Mouse (Mus musculus): ENCODE measurements around the gene Nav2.

Nav2 gene

DNA sequence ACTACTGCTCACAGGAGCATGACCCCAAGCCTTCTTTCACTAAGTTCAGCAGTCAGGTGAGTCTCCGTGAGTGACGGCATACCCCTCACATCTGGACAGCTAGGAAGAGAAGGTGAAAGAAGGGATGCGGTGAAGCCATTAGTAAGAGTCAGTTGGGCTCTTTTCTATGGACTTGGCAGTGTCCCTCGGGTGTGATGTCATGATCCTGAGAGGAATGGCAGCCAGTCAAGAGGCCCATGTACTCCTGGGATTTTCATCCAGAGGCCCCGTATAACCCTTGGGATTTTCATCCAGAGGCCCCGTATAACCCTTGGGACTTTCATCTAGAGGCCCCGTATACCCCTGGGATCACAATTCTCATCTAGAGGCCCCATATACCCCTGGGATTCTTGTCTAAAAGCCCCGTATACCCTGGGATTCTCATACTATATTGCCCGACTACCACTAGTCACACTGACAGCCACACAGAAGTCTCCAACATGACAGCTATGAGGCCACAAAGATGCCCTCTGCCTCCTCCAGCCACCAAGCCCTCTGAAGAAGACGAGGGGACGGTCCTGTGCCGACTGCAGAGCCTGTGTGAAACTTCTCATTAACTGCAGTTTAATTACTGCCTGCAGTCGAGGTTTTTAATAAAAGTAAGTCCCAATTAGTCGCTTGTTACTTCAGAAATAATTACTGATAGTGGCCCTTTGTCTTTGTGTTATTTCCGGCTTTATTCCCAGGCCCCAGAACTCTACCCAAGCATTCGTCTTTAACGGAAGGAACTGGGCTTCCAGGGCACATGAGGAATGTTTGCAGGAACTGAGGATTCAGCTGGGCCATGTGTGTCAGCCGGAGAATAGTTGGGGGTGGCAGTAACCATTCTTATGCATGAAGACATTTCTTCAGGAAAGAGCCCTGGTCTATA, 251.4 kb downstream of the Nav2 start:
- DNase-seq (ENCODE audit: low spot score in 2 of 2) = no peak

DNA sequence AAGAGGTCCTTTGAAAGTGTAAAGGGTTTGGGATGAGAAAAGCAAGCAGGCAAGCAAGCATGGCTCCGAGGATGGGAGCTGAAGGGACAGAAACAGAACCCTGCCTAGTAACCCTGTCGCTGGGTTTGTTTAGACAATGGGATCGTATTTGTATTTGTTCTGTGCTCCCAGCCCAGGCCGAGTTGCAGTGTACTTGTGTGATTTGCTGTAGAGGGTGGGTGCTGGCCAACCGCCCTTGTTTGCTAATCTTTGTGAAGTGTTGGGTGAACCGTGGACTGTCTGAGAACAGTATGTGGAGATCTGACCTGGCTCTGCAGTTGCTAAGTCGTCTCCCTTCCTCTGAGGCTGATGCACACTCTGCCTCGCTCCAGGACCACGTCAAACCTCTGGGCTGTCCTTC, 253.6 kb downstream of the Nav2 start:
- DNase-seq (ENCODE audit: low spot score in 2 of 2) = no peak

DNA sequence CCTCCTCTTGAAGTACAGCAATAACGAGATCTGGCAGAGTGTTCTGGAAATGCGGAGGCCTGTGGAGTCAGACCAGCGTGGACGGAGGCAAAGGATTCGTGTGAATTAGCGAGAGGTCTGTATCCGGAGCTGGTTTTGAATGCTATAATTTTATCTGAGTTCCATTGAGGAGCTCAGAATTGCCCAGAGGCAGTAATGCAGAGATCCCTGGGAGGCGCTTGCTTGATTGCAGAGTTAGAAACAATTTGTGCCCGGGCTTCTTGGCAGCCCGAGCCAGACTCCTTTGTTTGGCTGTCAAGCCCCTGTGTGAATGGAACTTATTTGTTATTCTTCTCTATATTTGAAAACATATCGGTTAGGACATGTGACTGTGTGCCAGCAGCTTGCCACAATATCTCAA, 255.3 kb downstream of the Nav2 start:
- DNase-seq (ENCODE audit: low spot score in 2 of 2) = no peak

DNA sequence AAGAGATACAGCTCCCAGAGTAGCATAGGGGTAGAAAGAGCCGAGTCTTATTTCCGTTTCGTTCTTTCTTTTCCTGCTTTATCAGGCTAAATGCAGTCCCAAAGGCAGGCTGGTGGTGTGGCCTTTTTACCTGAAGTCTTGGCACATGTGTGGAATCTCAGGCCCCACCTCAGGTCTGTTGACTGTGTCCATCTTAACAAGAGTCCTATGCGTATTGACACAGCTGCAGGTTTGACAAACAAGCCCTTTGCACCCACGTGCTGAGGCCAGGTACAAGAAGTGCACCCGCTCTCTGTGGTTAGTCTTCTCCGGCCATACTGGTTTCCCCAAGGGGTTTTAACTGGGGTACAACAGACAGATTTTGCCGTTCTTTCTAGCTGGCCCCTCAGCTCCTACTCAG, 256.4 kb downstream of the Nav2 start:
- no peak for DNase-seq (ENCODE audit: low spot score in 2 of 2)

DNA sequence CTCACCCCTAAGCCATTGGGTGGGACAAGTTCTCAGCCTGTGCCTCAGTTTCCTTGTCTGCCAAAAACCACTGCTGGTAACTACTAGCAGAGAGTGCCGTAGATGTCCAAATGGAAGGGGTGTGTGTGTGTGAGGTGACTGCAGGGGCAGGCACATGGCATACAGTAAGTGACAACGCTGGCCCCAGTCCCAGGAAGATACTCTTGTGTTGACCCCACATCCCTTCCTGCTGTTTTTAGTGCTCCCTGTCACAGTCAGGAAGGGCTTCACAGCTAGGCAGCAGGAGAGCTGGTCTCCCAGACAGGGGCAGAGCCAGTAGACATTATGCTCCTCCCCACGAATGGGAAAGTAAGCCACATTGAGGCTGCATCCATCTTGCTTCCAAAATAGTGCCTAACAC, 264.4 kb downstream of the Nav2 start:
- DNase-seq (ENCODE audit: low spot score in 2 of 2) = no peak

DNA sequence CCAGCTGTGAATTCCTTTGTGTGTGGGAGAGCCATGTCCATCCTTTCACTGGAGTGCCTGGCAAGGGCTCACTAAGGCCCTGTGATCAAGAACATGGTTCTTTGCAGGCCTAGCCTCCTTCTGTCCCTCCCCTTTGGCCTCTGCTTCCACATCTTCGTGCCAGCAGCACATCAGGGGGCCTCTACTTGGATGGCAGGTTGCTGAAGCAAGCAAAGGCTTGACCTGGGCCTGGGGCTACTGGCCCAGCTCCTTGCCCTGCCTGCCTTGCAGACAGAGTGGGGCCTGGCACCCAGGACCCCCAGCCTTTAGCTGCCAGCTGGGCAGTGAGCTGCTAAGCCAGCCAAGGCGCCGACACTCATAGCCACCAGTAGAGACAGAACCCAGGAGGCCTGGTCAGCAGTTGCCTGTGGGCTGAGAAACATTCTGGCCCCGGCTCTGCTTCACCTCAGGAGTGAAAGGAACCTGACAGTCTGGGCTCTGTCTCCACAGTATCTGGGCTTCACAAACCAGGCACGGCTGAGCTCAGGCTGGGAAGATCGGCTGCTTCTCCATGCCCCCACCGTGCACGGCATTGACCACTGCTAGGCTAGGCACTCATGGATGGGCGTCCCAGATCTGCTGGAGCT, 267.4 kb downstream of the Nav2 start:
- peak in 1 of 2 experiments; percentile 83 for DNase-seq (ENCODE audit: low spot score in 2 of 2)

DNA sequence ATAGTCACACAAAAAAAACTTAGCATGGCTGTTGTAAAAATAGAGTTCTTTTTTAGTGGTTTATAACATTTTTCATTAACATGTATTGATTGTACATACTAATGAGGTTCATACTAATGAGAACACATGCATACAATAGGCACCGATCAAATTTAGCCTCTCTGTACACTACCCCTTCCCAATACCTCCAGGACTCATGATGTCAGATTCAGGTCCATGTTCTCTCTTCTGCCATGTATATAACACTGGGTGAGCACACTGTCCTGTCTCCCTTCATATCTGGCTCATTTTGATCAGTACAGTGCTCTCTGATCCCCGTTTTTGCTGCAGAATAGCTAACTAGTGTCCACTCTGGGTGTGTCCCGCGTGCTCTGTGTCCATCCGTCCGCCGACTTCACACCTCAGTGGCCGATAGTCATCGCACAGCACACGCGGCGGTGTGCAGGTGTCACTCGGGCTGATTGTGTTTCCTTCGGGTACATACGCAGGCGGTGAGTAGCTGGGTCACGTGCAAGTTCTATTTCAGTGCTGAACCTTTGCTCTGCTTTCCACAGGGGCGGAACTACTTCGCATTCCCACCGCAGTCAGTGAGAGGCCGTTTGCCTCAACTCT, 268.2 kb downstream of the Nav2 start:
- no peak for DNase-seq (ENCODE audit: low spot score in 2 of 2)

DNA sequence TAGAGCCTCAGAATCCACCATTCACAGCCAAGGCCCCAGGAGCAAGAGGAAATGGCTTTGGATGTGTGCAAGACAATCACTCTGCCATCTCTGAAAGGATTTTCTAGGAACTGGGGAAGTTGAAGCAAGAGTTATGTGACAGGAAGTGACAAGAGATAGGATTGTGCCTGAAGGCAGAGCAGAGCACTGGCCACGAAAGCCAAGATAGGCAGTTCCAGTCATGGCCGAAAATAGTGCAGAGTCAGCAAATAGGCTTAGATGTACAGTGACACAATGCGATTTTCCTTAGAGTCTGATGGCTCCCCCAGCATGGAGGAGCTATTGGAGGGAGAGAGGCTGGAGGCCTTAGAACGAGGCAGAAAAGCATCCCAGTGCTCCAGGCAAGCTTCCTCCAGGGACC, 269.7 kb downstream of the Nav2 start:
- no peak for DNase-seq (ENCODE audit: low spot score in 2 of 2)

DNA sequence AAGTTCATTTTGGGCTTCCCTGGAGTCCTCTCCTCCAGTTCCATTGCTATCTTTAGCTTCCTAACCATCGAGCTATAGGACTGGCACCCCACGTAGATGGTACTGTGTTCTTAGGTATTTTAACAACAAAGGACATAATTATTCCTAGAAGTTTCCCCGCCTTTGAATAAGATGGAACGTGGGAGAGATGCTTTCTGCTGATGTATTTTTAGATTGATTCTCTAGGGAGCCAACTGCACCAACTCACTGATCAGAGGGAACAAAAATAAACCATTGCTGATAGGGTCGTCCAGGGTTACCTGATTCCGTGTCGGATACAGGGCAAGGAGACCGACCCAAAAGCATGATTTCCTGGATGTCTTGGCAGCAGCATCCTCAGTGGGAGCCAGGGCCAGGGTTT, 272.5 kb downstream of the Nav2 start:
- no peak for DNase-seq (ENCODE audit: low spot score in 2 of 2)

DNA sequence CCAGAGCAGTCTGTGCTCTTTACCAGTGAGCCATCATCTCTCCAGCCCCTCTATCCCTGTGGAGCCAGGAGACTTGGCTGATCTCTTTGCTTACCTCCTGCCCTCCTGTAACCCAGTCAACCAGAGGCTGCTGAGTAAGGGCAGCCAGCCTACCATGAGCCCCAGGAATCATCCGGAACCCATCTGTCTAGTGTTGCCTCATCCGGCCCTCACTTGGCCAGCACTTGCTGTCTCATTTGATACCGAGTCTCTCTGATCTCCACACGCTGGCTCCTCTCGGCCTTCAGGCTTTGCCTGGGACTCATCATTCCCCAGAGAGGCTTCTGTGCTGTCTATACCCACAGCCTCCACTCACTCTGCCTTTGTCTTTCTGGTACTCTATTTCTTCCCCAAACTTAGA, 273.9 kb downstream of the Nav2 start:
- DNase-seq (ENCODE audit: low spot score in 2 of 2) = no peak

DNA sequence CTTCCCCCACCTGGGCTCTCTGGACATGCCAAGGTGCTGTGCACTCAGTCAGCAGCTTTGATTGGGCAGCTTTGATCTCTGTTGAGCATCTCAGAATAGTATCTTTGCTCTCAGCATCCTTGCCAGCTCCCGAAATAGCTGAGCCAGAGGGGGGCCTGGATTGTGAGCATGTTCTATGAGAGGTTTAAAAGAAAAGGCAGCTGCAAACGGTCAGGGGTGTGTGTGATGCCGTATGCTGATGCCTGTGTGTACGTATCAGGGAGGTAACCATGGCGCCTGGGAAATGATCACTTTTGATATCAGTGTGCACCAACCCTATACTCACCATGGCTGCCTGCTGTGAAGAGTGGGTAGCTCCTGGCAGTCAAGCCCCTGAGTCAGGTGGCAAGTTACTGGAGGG, 275.2 kb downstream of the Nav2 start:
- no peak for DNase-seq (ENCODE audit: low spot score in 2 of 2)

DNA sequence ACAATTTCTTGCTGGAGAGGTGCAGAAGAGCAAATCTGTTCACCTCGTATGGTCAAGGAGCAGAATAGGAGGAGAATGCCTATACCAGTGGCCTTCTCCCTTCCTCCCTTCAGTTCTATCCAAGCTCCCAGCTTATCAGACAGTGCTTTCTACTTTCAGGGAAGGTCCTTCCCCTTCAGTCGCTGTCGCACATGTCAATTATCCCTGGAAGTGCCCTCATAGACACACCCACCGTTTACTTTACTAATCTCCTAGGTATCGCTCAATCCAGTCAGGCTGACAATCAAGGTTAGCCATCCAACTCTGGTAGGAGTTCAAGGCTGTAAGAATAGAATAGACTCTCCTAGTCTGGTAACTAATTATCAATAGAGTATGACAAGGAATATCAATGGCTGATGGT, 277.5 kb downstream of the Nav2 start:
- no peak for DNase-seq (ENCODE audit: low spot score in 2 of 2)

DNA sequence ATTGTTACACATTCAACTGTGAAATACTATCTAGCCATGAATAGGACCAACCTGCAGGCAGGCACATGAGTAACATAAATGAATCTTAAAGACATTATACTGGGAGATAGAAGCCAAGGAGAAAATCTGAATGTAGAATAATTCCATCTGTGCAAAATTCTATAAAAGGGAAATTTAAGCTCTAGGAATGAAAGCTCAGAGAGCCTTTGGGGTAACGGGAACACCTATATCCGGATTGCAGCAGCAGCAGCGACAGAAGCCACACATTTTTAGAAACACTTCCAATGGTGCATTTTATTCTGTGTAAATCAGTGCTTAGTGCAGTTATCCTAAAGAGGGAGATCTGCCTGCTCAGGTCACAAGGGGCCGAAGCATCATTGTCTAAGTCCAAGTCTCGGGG, 280.8 kb downstream of the Nav2 start:
- DNase-seq (ENCODE audit: low spot score in 2 of 2) = no peak

DNA sequence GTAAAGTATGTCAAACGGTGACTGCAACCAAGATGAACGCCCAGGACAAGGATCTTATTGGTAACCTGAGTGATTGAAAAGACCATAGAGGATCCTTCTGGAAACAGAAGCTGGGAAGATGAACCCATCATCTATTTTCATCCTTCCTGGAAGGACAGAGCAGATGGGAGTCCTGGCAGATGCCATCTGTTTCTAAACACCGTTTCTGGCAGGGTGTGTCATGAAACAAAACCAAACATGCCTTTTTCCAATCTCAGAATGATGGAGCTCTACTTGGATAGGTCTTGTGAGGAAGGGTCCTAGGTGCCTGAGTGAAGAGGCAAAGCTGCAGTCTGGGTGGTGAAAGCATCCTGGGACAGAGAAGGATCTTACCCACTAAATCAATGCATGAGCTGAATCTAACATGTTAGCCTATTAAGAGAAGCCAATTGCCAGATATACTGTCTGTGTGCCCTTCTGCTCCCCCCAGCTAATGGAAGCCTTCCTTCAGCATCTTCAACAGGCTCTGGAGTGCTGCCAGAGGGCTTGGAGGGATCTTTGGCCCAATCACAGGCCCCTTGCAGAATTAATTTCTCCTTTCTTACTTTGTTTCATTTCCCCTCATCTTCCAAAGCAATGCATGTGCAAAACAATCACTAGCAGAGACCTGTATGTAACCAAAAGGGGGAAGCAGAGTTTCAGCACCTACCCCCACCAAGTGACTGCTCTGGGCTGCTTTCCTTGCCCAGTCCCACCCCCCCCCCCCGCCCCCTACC, 281.9 kb downstream of the Nav2 start:
- DNase-seq (ENCODE audit: low spot score in 2 of 2) = peak in 1 of 2 experiments; percentile 33

DNA sequence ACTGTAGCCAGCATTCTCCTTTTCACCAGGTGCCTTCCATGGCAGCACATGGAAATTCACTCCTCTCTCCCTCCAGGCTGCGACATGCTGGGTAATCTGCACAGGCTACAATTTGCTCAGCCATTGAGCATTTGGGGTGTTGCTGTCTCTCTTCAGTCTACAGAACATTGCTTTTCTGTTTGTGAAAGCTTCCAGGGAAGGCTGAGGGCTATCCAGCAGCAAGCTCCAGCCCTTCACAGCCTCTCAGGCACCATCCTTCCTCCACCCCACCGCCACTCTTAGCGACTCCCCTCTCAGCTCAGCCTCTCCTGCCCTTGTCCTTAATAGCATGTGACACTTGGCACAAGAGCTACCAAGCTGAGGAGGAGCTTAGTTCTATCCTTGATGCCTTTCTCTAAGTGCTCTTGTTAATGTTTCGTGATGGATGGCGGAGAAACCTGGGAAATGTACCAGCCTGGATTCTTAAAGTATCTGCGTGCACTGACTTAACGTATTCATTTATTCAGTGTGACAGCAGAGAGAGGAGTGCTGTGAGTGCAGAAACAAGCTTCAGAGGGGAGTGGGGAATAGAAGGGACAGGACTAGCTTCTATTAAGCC, 282.7 kb downstream of the Nav2 start:
- no peak for DNase-seq (ENCODE audit: low spot score in 2 of 2)

DNA sequence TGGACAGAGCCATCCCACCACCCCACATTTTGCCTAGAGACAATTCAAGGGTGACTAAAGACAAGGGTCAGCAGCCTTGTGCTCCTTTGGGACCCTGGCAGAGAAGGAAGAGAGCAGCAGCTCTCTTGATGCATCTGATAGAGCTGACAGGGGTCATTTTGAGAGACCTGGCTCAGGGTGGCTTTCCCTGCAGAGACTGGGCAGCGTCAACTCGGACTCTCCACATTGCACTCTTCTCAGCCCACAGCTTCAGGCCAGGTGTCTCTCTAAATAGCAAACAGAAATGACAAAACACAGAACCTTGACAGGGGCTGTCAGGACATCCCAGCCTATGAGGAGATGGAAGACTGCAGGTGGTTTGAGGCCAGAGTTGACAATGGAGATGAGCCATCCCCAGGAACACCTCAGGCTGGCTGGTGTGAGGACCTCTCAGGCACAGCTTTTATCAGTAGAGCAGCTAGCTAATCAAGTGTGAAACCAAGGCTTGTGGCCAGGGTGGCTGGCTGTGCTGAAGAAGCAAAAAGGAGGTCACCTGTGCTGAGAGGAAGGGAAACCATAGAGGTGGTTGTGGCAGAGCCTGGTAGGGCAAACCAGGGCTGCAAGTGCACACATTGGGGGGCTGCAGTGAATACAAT, 283.7 kb downstream of the Nav2 start:
- no peak for DNase-seq (ENCODE audit: low spot score in 2 of 2)

DNA sequence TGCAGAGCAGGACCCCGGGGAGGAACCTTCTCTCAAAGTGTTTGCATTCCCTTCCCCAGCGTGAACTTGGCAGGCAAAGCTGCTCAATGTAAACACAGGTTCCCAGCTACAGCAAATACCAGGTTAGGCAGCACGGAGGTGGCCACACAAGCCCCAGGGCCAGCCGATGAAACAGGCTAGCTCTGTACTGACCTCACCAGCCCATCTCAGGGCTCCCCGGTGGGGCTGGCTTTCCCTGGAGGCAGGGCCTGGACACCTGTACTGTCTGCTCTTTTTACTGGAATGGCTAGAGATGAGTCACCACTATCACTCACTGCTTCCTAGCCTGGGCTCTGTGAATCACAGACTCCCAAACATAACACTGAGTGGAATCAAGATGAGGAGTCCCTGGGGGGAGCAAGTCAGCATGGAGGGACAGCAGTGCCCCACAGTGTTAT, 287.2 kb downstream of the Nav2 start:
- no peak for DNase-seq (ENCODE audit: low spot score in 2 of 2)

DNA sequence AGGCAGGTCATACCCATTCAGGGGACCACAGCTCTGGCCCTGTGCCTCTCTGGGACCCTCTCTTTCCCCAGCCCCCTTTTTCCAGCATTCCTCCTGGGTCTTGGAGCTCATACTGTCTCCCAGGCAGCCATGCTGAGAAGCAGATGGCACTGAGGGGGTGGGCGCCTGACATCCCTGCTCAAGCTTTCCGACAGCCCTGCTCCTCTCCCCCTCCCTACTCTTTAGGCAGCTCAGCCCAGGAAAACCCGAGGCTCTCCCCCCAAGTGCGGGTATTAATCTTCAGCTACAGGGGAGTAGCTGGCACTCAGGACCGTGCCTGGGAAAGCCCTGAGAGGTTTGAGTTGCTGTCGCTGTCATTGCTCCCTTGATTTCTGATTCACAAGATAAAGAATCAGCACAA, 290.9 kb downstream of the Nav2 start:
- DNase-seq (ENCODE audit: low spot score in 2 of 2) = no peak

DNA sequence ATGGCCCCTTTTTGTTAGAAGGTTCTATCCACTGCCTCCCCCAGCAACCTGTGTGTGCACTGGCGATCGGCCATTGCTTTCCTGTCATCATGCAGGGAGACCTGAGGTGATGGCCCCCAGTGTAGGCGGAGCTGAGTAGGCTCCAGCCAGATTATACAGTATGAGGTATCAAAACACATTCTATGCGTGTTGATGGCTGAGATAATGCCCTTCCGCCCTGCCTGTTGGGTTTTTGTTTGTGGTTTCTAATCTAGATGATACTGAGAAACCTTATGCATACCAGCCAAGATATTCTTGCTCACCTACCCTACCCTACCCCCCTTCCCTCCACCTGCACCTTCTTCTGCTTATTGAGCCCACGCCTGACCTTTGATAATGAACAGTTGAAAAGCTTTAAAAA, 291.8 kb downstream of the Nav2 start:
- DNase-seq (ENCODE audit: low spot score in 2 of 2) = no peak

DNA sequence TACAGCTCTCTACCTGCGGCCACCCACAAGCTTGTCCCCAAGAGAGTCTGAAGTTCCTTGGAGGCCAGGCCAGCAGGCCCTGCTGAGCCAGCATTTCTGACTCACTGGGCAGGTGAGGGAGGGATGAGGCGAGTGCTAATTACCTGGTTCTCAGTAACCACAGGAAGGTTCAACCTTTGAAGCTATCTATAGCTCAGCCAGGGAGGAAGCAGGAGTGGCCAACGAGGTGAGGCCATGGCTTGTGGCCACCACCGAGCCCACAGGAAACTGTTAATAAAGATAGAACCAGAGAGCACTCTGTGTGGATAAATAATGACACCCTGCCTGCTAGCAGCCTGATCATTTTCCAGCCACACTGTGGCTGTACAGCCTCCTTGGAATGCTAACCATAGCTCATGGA, 294.5 kb downstream of the Nav2 start:
- no peak for DNase-seq (ENCODE audit: low spot score in 2 of 2)

DNA sequence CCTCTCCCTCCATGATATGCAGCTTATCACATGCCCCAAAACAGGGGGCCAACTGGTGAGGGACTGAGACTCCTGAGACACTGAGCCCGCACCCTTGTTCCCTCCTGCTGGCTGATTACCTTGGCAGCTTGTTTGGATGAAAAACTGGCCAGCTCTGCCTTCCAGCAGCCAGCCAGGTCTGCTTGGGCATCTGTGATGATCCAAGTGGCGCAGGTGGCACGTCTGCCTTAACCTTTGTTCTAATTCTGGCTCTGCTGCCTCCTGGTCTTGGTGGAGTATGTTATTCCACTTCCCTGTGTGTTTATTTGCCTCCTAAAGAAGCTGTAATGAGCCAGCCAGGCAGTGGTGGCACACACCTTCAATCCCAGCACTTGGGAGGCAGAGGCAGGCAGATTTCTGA, 296.3 kb downstream of the Nav2 start:
- no peak for DNase-seq (ENCODE audit: low spot score in 2 of 2)
